Mouse (Mus musculus) heart, embryonic 12.5 days (tissue): ENCODE measurements around the gene Cacna1c. TPM values are rescaled to one million over a fixed set of nuclear protein-coding genes. Genes with fewer than 3 reads are reported as not detected.

Experiments
- ATAC-seq: fragments of 200-750 bp; cut with Nextera tagmentation; 2 replicates; pipeline ENCODE4 v1.8.0; 2017; ENCODE audit warnings: moderate TSS enrichment, moderate library complexity; ENCODE audit not compliant: insufficient number of reproducible peaks, low FRiP score
- H3K27ac ChIP-seq: fragments of 300-500 bp; sonication (generic); 2 replicates; pipeline ENCODE4 v1.5.1; 2016; ENCODE audit warnings: mild to moderate bottlenecking, moderate library complexity; ENCODE audit not compliant: poor library complexity, severe bottlenecking
- H3K27me3 ChIP-seq: fragments of 300-500 bp; sonication (generic); replicated peaks from 2 replicates; pipeline ENCODE4 v1.6.1; 2016; ENCODE audit warnings: mild to moderate bottlenecking, moderate library complexity
- H3K36me3 ChIP-seq: fragments of 300-500 bp; sonication (generic); 2 replicates; pipeline ENCODE4 v1.6.1; 2016; ENCODE audit warnings: mild to moderate bottlenecking, moderate library complexity
- H3K4me1 ChIP-seq: fragments of 300-500 bp; sonication (generic); replicated peaks from 2 replicates; pipeline ENCODE4 v1.6.1; 2016; ENCODE audit warnings: mild to moderate bottlenecking
- H3K4me2 ChIP-seq: fragments of 300-500 bp; sonication (generic); 2 replicates; pipeline ENCODE4 v1.6.1; 2016; ENCODE audit warnings: mild to moderate bottlenecking, moderate library complexity
- H3K4me3 ChIP-seq: fragments of 300-500 bp; sonication (generic); 2 replicates; pipeline ENCODE4 v1.5.1; 2016; ENCODE audit warnings: mild to moderate bottlenecking
- H3K9ac ChIP-seq: fragments of 300-500 bp; sonication (generic); 2 replicates; pipeline ENCODE4 v1.6.1; 2016; ENCODE audit warnings: mild to moderate bottlenecking, moderate library complexity
- H3K9me3 ChIP-seq: fragments of 300-500 bp; sonication (generic); replicated peaks from 2 replicates; pipeline ENCODE4 v1.6.1; 2016; ENCODE audit warnings: mild to moderate bottlenecking, moderate library complexity
- WGBS: fragments of 180-500 bp; shearing (Covaris S2); methylation state at CpG from one replicate; pipeline ENCODE4 v1.1.7; 2016; 5-methylcytosine and 5-hydroxymethylcytosine counted together
- polyA plus RNA-seq: library from polyadenylated mRNA; unstranded; fragments of >200 nt; fragmentation: Nextera tagmentation; extraction: Ambion mirVana; gene quantifications from 2 replicates; pipeline ENCODE4 v1.2.1, GENCODE M21; 2016

Gene Cacna1c
- polyA plus RNA-seq, 1 experiment from 2014 or later = 58.1 TPM

DNA sequence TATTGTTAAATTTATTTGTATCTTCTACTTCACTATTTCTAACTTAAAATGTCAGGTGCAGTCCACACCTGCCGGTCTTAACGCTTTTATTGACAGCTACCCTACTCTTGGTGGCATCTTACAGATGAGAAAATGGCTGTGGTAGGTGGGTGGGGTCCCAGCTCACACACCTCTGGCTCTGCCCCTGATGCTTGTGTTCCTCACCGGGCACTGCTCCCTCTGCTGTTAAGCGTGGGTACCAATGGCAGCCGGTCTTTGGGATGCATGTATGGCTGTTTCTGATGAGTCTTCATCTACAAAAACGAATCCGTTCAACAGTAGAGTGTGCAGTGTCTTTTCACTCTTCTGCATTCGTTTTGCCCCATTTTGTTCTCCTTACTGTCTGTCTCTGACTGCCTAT is 9.6 kb downstream of the Cacna1c start:
- no peaks in the 10 kb centered on the region for H3K9me3 ChIP-seq
- no peak overlapping the region for H3K4me2 ChIP-seq
- peak overlapping the region; percentile 25; the same call in 1 of the 2 replicates for H3K27ac ChIP-seq
- 62% methylated on average over 8 of the region's 8 CpGs for WGBS
- peaks cover 7% of the 10 kb centered on the region; the same call in 1 of the 2 replicates for H3K27me3 ChIP-seq
- peaks cover 82% of the 10 kb centered on the region for H3K4me1 ChIP-seq
- ATAC-seq = no peak
- H3K9ac ChIP-seq = no peak overlapping the region
- H3K36me3 ChIP-seq = peaks cover 36% of the 10 kb centered on the region
- no peak overlapping the region for H3K4me3 ChIP-seq

DNA sequence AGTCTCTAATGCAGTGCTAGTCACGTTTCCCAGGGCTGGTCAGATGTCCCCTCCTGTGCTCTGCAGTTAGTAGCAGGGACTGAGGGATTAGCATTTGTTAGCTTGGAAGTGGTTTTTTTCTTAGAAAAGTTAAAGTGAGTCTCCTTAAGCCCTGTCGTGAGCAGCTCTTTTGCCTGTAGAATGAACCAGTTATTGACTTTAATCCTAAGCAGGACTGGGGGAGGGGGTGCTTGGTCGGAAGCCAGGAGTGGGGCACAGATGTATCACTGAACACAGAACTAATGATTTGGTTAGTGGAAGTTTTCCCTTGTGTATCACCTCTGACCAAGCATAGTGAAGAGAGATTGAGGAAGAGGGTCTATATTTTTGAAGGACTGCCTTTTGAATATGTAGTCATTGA is 12.4 kb downstream of the Cacna1c start:
- Histone ChIP-seq H3K27me3 (no peaks in the 10 kb centered on the region), H3K4me2 (no peak overlapping the region), H3K4me3 (no peak overlapping the region), H3K9me3 (no peaks in the 10 kb centered on the region), H3K27ac (peak overlapping the region; percentile 29; the same call in 1 of the 2 replicates), H3K4me1 (peaks cover 76% of the 10 kb centered on the region), H3K36me3 (peaks cover 14% of the 10 kb centered on the region), H3K9ac (0 out of 2 replicates have a peak overlapping the region, but pooled peaks have one; percentile 40)
- 56% methylated on average over 3 of the region's 3 CpGs for WGBS
- no peak for ATAC-seq

DNA sequence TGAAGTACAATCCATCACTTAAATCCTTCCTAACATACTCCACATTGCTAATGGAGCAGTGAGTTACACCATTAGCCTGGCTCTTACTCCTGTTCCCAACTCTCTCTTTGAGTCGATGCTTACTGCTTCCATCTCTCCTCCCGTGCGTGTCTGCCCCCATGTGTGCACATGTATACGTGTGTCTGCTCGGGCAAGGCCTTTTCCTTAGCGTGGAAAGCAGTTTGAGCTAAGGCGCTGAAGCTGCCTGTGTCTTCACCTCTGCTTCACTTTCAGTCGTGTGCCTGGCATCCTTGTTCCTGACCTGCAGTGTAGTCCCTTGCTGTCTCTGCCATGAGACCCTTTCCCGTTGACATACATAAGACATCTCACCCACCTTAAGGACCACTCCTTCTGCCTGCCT is 14.0 kb downstream of the Cacna1c start:
- H3K36me3 ChIP-seq = peaks cover 14% of the 10 kb centered on the region
- peaks cover 74% of the 10 kb centered on the region for H3K4me1 ChIP-seq
- H3K27ac ChIP-seq = peak overlapping the region; percentile 51
- 78% methylated on average over 9 of the region's 9 CpGs for WGBS
- H3K9ac ChIP-seq = no peak overlapping the region
- H3K9me3 ChIP-seq = no peaks in the 10 kb centered on the region
- ATAC-seq = no peak
- H3K4me2 ChIP-seq = no peak overlapping the region
- H3K27me3 ChIP-seq = no peaks in the 10 kb centered on the region
- no peak overlapping the region for H3K4me3 ChIP-seq

DNA sequence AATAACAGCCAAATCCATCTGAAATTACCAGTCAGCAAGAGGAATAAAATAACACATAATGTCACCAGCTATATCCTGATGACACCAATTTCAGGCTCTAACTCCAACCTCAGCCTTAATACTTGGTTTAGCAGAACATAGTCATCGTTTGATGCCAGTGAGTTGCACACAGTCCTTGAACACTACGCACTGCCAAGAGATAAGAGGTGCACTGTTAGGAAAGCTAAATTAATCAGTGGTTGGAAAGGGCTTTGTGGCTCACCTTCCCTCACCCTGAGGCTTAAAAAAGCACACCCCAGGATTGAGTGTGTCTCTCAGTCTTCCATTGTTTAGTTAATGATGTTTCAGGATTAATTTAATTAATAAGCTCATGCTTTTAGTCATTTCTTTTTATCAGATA is 16.0 kb downstream of the Cacna1c start:
- Histone ChIP-seq H3K27ac (no peak overlapping the region), H3K9ac (no peak overlapping the region), H3K4me3 (no peak overlapping the region), H3K36me3 (peaks cover 8% of the 10 kb centered on the region; the same call in 1 of the 2 replicates), H3K27me3 (no peaks in the 10 kb centered on the region), H3K9me3 (no peaks in the 10 kb centered on the region), H3K4me2 (no peak overlapping the region), H3K4me1 (peaks cover 72% of the 10 kb centered on the region)
- 33% methylated on average over 2 of the region's 2 CpGs for WGBS
- no peak for ATAC-seq

DNA sequence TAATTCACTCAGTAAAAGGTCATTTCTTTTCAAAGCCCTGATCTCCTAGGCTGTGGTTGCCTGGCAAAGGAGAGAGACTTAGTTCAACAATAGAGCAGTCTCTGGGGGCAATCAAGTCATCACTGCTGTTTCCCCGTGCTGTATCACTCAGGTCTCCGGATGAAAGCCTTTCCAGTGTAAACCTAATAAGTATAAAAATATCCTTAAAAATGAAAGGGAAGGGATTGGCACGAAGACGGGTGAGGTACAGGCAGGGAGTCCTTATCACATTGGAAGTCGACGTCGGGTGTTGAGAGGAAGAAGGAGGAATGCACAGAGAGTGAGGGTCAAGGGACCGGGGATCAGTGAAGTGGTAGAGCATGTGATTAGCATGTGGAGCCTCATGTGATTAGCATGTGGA is 19.1 kb downstream of the Cacna1c start:
- Histone ChIP-seq H3K27ac (peak overlapping the region; percentile 57), H3K4me2 (peak overlapping the region; percentile 13), H3K9me3 (no peaks in the 10 kb centered on the region), H3K4me1 (peaks cover 62% of the 10 kb centered on the region), H3K27me3 (no peaks in the 10 kb centered on the region), H3K36me3 (no peaks in the 10 kb centered on the region), H3K4me3 (no peak overlapping the region), H3K9ac (0 out of 2 replicates have a peak overlapping the region, but pooled peaks have one; percentile 20)
- WGBS = 13% methylated on average over 8 of the region's 8 CpGs
- ATAC-seq = no peak

DNA sequence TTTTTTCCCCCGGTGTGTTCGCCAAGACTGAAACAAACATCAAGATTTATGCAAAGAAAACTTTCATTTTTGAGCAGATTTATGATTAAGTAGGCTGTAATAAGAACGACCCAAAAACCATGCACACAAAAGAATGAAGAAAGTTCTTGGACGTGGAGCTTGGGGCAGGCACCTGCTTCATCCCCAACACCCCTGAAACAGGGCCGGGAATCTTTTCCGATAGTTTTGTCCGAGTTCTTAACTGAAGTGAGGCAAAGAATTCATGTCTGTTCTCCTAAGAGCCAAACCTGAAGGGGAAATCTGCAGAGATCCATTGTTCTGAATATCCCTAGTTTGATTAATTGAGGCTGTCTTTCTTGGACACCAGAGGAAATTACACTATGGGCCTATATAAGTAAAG is 20.1 kb downstream of the Cacna1c start:
- H3K9me3 ChIP-seq = no peaks in the 10 kb centered on the region
- 0 out of 2 replicates have a peak overlapping the region, but pooled peaks have one; percentile 31 for H3K9ac ChIP-seq
- WGBS = 69% methylated on average over 7 of the region's 7 CpGs
- ATAC-seq = no peak
- peak overlapping the region; percentile 81 for H3K4me3 ChIP-seq
- H3K4me2 ChIP-seq = peak overlapping the region; percentile 76
- H3K27me3 ChIP-seq = no peaks in the 10 kb centered on the region
- peaks cover 60% of the 10 kb centered on the region for H3K4me1 ChIP-seq
- no peaks in the 10 kb centered on the region for H3K36me3 ChIP-seq
- H3K27ac ChIP-seq = peak overlapping the region; percentile 57; the same call in 1 of the 2 replicates

DNA sequence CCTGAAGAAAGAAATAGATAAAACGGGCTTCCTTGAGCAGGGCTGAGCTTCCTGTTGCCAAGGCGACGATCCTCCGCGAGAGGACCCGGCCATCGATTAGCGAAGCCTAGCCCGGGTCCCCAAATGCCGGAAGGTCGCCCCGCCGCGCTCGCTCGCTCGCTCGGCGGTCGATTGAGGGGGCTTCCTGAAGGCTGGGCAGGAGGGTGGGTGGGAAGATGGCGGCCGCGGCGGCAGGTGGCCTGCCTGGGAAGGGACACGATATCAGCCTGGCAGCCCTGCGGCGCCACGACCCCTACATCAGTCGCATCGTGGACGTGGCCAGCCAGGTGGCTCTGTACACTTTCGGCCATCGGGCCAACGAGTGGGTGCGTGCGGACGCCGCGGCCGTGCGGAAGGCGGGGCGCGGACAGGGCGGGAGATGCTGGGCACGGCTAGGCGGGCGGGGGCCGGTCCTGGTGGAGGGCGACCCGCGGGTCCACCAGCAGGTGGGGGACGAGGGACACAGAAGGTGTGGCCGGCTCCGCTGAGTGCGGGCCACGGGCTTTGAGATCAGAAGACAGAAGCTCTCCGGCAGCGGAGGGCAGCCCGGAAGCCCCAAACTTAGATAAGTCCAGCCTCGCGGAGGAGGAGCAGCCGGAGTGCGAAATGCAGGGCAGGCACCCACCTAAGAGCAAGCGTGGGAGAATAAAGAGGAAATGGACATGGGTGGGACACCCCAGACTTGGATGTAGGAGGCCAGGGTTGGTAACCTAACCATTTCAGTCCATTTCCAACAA is 21.0 kb downstream of the Cacna1c start, which contains the start of gene Dcp1b:
TSS of gene Dcp1b (plus strand) at position 176 of the 776 bp plus-strand sequence.
- Histone ChIP-seq H3K9ac (peak within 1 kb of the TSS; percentile 83), H3K4me2 (peak within 1 kb of the TSS; percentile 76), H3K27me3 (no peaks in the 10 kb centered on the region), H3K9me3 (no peaks in the 10 kb centered on the region), H3K36me3 (no peaks in the 10 kb centered on the region), H3K4me3 (peak within 1 kb of the TSS; percentile 81), H3K4me1 (peaks cover 56% of the 10 kb centered on the region), H3K27ac (peak within 1 kb of the TSS; percentile 88)
- ATAC-seq = peak; percentile 91
- WGBS = under 1% methylated on average over 65 of the region's 65 CpGs

DNA sequence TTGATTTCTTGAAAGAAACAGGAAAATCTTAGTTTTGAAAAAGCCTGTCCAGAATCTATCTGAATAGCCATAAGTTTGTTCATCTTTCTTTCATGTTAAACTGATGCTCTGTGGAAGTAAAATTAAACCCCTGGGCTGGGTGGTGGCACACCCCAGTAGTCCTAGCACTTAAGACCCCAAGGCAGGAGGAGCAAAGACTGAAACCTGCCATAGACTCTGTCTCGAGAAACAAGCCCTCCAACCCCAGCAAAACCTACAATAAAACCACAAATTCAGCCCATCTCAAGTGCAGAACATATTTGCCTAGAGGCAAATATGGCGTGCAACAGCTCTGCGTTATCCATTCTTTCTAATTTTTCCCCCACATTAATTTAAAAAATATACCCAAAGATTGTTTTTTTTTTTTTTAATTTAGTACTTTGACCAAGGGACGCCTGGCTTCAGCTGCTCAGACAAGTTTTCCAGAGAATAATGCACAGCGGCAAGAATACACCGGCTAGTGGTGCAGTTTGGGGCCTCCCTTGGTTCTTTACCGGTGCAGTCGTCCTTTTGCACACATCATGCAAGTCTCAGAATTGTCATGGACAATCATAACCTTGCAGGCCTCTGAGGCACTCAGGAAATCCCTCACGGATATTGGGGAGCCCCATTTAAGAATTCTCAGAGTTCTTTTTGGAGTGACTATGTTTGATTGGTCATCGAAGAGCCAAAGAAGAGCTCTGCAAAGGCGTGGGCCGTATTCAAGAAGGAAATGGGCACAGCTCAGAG is 21.7 kb downstream of the Cacna1c start:
- H3K4me3 ChIP-seq = peak overlapping the region; percentile 81
- peaks cover 50% of the 10 kb centered on the region for H3K4me1 ChIP-seq
- H3K27ac ChIP-seq = peak overlapping the region; percentile 88; the same call in 1 of the 2 replicates
- H3K9ac ChIP-seq = peak overlapping the region; percentile 83
- H3K27me3 ChIP-seq = no peaks in the 10 kb centered on the region
- WGBS = 57% methylated on average over 12 of the region's 12 CpGs
- no peaks in the 10 kb centered on the region for H3K36me3 ChIP-seq
- H3K4me2 ChIP-seq = peak overlapping the region; percentile 76
- H3K9me3 ChIP-seq = no peaks in the 10 kb centered on the region
- no peak for ATAC-seq

DNA sequence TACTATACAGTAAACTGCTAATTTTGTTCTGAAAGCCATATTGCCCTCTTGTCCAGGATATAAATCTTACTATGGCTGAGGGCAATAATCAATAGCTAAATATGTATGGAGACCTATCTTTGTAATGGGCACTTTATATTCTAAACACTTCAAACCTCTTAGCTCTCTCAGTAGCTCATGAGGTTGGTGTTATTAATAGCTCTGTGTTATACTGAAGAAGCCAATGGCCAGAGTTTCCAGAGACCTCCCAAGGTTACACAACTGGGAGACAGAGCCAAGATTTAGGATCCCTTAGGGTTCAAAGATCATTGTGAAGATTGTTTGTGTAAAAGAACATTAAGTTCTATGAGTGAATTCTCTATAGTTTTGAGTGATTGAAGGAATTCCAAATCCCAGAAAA is 30.5 kb downstream of the Cacna1c start:
- no peaks in the 10 kb centered on the region for H3K9me3 ChIP-seq
- peak overlapping the region; percentile 44 for H3K27ac ChIP-seq
- H3K9ac ChIP-seq = no peak overlapping the region
- H3K36me3 ChIP-seq = peaks cover 24% of the 10 kb centered on the region
- H3K4me2 ChIP-seq = no peak overlapping the region
- no peaks in the 10 kb centered on the region for H3K27me3 ChIP-seq
- no peak for ATAC-seq
- no peak overlapping the region for H3K4me3 ChIP-seq
- H3K4me1 ChIP-seq = peaks cover 33% of the 10 kb centered on the region

DNA sequence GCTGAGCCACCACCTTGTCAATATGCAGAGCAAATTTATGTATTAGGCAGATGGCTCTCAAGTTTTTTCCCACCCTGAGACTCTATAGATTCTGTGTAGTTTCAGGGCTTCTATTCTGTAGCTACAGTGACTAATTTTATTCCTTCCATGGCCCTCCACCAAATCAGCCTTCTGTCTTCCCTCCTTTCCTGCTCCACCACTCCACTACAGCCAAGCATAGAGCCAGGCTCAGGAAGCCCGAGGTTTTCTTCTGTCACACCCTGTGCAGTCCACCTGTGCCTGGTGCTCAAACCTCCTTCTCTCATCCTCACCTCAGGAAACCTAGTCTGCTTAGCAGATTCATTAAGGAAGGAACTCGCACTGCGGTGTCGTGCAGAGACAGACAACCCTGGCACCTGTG is 51.1 kb downstream of the Cacna1c start:
- no peak for ATAC-seq
- H3K9me3 ChIP-seq = no peaks in the 10 kb centered on the region
- peaks cover 15% of the 10 kb centered on the region for H3K36me3 ChIP-seq
- no peak overlapping the region for H3K9ac ChIP-seq
- H3K4me2 ChIP-seq = no peak overlapping the region
- peaks cover 41% of the 10 kb centered on the region for H3K4me1 ChIP-seq
- 26% methylated on average over 4 of the region's 4 CpGs for WGBS
- no peak overlapping the region for H3K4me3 ChIP-seq
- no peaks in the 10 kb centered on the region for H3K27me3 ChIP-seq
- H3K27ac ChIP-seq = no peak overlapping the region

DNA sequence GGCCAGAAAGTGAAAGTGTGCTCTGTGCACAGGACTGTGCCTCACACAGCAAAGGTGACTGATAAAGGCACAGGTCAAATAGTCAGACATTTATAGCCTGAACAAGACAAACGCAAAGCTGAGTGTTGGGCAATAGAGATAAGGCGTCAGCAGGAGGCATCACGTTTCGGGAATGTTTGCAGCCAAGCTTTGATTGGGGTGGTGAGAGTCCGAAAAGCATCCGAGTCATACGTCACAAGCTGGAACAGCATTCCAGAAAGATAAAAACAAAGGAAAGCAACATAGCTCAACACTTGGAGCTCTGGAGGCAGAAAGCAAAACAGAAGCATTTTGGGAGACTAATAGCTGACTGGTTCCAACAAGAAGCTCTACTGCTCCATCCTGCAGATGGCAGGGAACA is 56.7 kb downstream of the Cacna1c start:
- 8% methylated on average over 7 of the region's 7 CpGs for WGBS
- Histone ChIP-seq H3K4me3 (peak overlapping the region; percentile 20), H3K27me3 (no peaks in the 10 kb centered on the region), H3K4me2 (peak overlapping the region; percentile 61), H3K9ac (peak overlapping the region; percentile 47; the same call in 1 of the 2 replicates), H3K9me3 (no peaks in the 10 kb centered on the region), H3K27ac (peak overlapping the region; percentile 94), H3K36me3 (0 out of 2 replicates have a peak, but pooled peaks cover 5% of the 10 kb centered on the region), H3K4me1 (peaks cover 54% of the 10 kb centered on the region)
- ATAC-seq = peak; percentile 77
